Mouse (Mus musculus) G1E (cell line): Measurements from ENCODE around the gene Nktr.

ENCODE experiments used
- CTCF ChIP-seq: IDR thresholded peaks from 2 replicates; pipeline ENCODE4 v1.5.1; 2012; ENCODE audit warnings: low read depth, low read length, inconsistent platforms, mixed read lengths
- GATA1 ChIP-seq: IDR thresholded peaks from 2 replicates; pipeline ENCODE4 v1.6.1; 2012; ENCODE audit warnings: borderline replicate concordance, low read length, inconsistent platforms, mixed read lengths
- GATA2 ChIP-seq: IDR thresholded peaks from 2 replicates; pipeline ENCODE4 v1.6.1; 2012; ENCODE audit warnings: low read depth, low read length, inconsistent platforms, borderline replicate concordance
- POLR2AphosphoS5 ChIP-seq: IDR thresholded peaks from 2 replicates; pipeline ENCODE4 v1.6.1; 2012; ENCODE audit warnings: low read depth, low read length, inconsistent platforms; ENCODE audit not compliant: insufficient replicate concordance

GRCm38 (mm10) chr9:121707801-121708200 is 11.2 kb upstream of the Nktr start:
- TF ChIP-seq GATA2 (no peak), GATA1 (no peak), POLR2AphosphoS5 (no peak), CTCF (no peak)
